Mouse (Mus musculus): ENCODE measurements around the gene Erbb2. TPM values are rescaled to one million over a fixed set of nuclear protein-coding genes. Genes with fewer than 3 reads are reported as not detected.

Gene Erbb2
- total and polyA plus RNA-seq, 2 experiments: 0.72 to 1.0 TPM

- H3K27ac ChIP-seq (replicated peaks; ENCODE audit: insufficient read depth, low read depth, low read length): peak overlapping the region; percentile 80
- peak overlapping the region; percentile 87 for H3K4me3 ChIP-seq (ENCODE audit: insufficient read depth, low read depth, low read length)
- peak overlapping the region; percentile 73 for H3K9ac ChIP-seq (ENCODE audit: low read depth, low read length)
- TF ChIP-seq POLR2A (IDR thresholded peaks at IDR 0.05; ENCODE audit: extremely low read depth, insufficient read depth, low read length): no peak
- H3K79me2 ChIP-seq (ENCODE audit: control insufficient read depth, insufficient read depth, low read length): peaks cover 23% of the 10 kb centered on the region; the same call in 1 of the 2 replicates
- H3K27me3 ChIP-seq (ENCODE audit: control insufficient read depth, insufficient read depth, low read length): no peaks in the 10 kb centered on the region
- peaks cover 36% of the 10 kb centered on the region for H3K36me3 ChIP-seq (ENCODE audit: control insufficient read depth, insufficient read depth, low read length)
- WGBS: 29% methylated on average over 3 of the region's 3 CpGs
- H3K4me1 ChIP-seq (ENCODE audit: control insufficient read depth, insufficient read depth, low read length): peaks cover 18% of the 10 kb centered on the region
- DNase-seq (ENCODE audit: extremely low read depth, low read depth, low spot score): no peak
These were observed 37.1 kb downstream of the Erbb2 start for GRCm38 (mm10) chr11:98449419-98449818.

GRCm38 (mm10) chr11:98449921-98450771, 37.9 kb downstream of the Erbb2 start:
- Histone ChIP-seq H3K4me1 (ENCODE audit: control insufficient read depth, insufficient read depth, low read length) (peaks cover 18% of the 10 kb centered on the region), H3K4me3 (ENCODE audit: insufficient read depth, low read depth, low read length) (peak overlapping the region; percentile 87)
- 24% methylated on average over 20 of the region's 20 CpGs for WGBS

GRCm38 (mm10) chr11:98455484-98455883, 43.2 kb downstream of the Erbb2 start:
- 0 out of 2 replicates have a peak overlapping the region, but pooled peaks have one; percentile 1 for H3K27ac ChIP-seq (replicated peaks; ENCODE audit: insufficient read depth, low read depth, low read length)
- peaks cover 12% of the 10 kb centered on the region for H3K4me1 ChIP-seq (ENCODE audit: control insufficient read depth, insufficient read depth, low read length)
- peak; percentile 53 for DNase-seq (ENCODE audit: extremely low read depth, low read depth, low spot score)
- H3K79me2 ChIP-seq (ENCODE audit: control insufficient read depth, insufficient read depth, low read length): 0 out of 2 replicates have a peak, but pooled peaks cover 2% of the 10 kb centered on the region
- WGBS: 81% methylated on average over 4 of the region's 4 CpGs
- H3K36me3 ChIP-seq (ENCODE audit: control insufficient read depth, insufficient read depth, low read length): peaks cover 48% of the 10 kb centered on the region
- H3K27me3 ChIP-seq (ENCODE audit: control insufficient read depth, insufficient read depth, low read length): no peaks in the 10 kb centered on the region
- no peak overlapping the region for H3K4me3 ChIP-seq (ENCODE audit: insufficient read depth, low read depth, low read length)
- H3K9ac ChIP-seq (ENCODE audit: low read depth, low read length): no peak overlapping the region
- TF ChIP-seq POLR2A (IDR thresholded peaks at IDR 0.05; ENCODE audit: extremely low read depth, insufficient read depth, low read length) (no peak), CTCF (IDR thresholded peaks at IDR 0.05; ENCODE audit: low read depth, low read length) (peak; percentile 34; the same call in 1 of the 2 replicates)

More at GRCm38 (mm10) chr11:98449921-98450771, 37.9 kb downstream of the Erbb2 start:
- peaks cover 23% of the 10 kb centered on the region; the same call in 1 of the 2 replicates for H3K79me2 ChIP-seq (ENCODE audit: control insufficient read depth, insufficient read depth, low read length)
- H3K9ac ChIP-seq (ENCODE audit: low read depth, low read length): peak overlapping the region; percentile 73
- peaks cover 42% of the 10 kb centered on the region for H3K36me3 ChIP-seq (ENCODE audit: control insufficient read depth, insufficient read depth, low read length)
- no peak for TF ChIP-seq POLR2A (IDR thresholded peaks at IDR 0.05; ENCODE audit: extremely low read depth, insufficient read depth, low read length)
- TF ChIP-seq CTCF (IDR thresholded peaks at IDR 0.05; ENCODE audit: low read depth, low read length): no peak
- H3K27me3 ChIP-seq (ENCODE audit: control insufficient read depth, insufficient read depth, low read length): no peaks in the 10 kb centered on the region
- peak; percentile 87 for DNase-seq (ENCODE audit: extremely low read depth, low read depth, low spot score)
- peak overlapping the region; percentile 80 for H3K27ac ChIP-seq (replicated peaks; ENCODE audit: insufficient read depth, low read depth, low read length)

GRCm38 (mm10) chr11:98456545-98456944, 44.3 kb downstream of the Erbb2 start:
- Histone ChIP-seq H3K9ac (ENCODE audit: low read depth, low read length) (no peak overlapping the region), H3K4me3 (ENCODE audit: insufficient read depth, low read depth, low read length) (no peak overlapping the region), H3K36me3 (ENCODE audit: control insufficient read depth, insufficient read depth, low read length) (peaks cover 39% of the 10 kb centered on the region), H3K27ac (replicated peaks; ENCODE audit: insufficient read depth, low read depth, low read length) (0 out of 2 replicates have a peak overlapping the region, but pooled peaks have one; percentile 10), H3K27me3 (ENCODE audit: control insufficient read depth, insufficient read depth, low read length) (no peaks in the 10 kb centered on the region), H3K79me2 (ENCODE audit: control insufficient read depth, insufficient read depth, low read length) (no peaks in the 10 kb centered on the region), H3K4me1 (ENCODE audit: control insufficient read depth, insufficient read depth, low read length) (peaks cover 5% of the 10 kb centered on the region)
- 34% methylated on average over 5 of the region's 5 CpGs for WGBS
- DNase-seq (ENCODE audit: extremely low read depth, low read depth, low spot score): no peak
- TF ChIP-seq CTCF (IDR thresholded peaks at IDR 0.05; ENCODE audit: low read depth, low read length): no peak
- TF ChIP-seq POLR2A (IDR thresholded peaks at IDR 0.05; ENCODE audit: extremely low read depth, insufficient read depth, low read length): no peak

GRCm38 (mm10) chr11:98456945-98457344, 44.7 kb downstream of the Erbb2 start:
- H3K79me2 ChIP-seq (ENCODE audit: control insufficient read depth, insufficient read depth, low read length): no peaks in the 10 kb centered on the region
- H3K4me1 ChIP-seq (ENCODE audit: control insufficient read depth, insufficient read depth, low read length): peaks cover 5% of the 10 kb centered on the region; the same call in 1 of the 2 replicates
- peak overlapping the region; percentile 71 for H3K9ac ChIP-seq (ENCODE audit: low read depth, low read length)
- peak; percentile 82 for DNase-seq (ENCODE audit: extremely low read depth, low read depth, low spot score)
- H3K36me3 ChIP-seq (ENCODE audit: control insufficient read depth, insufficient read depth, low read length): peaks cover 35% of the 10 kb centered on the region
- H3K27ac ChIP-seq (replicated peaks; ENCODE audit: insufficient read depth, low read depth, low read length): peak overlapping the region; percentile 51
- 7% methylated on average over 9 of the region's 9 CpGs for WGBS
- no peaks in the 10 kb centered on the region for H3K27me3 ChIP-seq (ENCODE audit: control insufficient read depth, insufficient read depth, low read length)
- TF ChIP-seq POLR2A (IDR thresholded peaks at IDR 0.05; ENCODE audit: extremely low read depth, insufficient read depth, low read length) (no peak), CTCF (IDR thresholded peaks at IDR 0.05; ENCODE audit: low read depth, low read length) (no peak)
- no peak overlapping the region; the same call in 1 of the 2 replicates for H3K4me3 ChIP-seq (ENCODE audit: insufficient read depth, low read depth, low read length)

Measured in liver, adult 2 months (tissue).